Mouse (Mus musculus) CD4-positive naive resting alpha-beta T cell, adult 57 days (primary cell): ENCODE measurements around the gene Rsl1. TPM values are rescaled to one million over a fixed set of nuclear protein-coding genes. Genes with fewer than 3 reads are reported as not detected.

Source experiments
- total RNA-seq: library from RNA; stranded (reverse); gene quantifications from one replicate; pipeline ENCODE4 v1.2.4, GENCODE M21; 2023

Gene Rsl1
- total RNA-seq, result 6.3 TPM

GRCm38 (mm10) chr13:67172991-67173722, at the start of gene Rsl1:
Gene Rsl1 (plus strand): TSS chr13:67173182.

GRCm38 (mm10) chr13:67194340-67194894, 21.4 kb downstream of the Rsl1 start, which contains the start of gene Zfp455:
Gene Zfp455 (plus strand): TSS chr13:67194506.

Other genes starting within 250 kb of the Rsl1 start
- gene Zfp712, start 112.0 kb upstream of the Rsl1 start, total RNA-seq, result 4.6 TPM
- 0.83 TPM for gene Zfp708, start 75.2 kb upstream of the Rsl1 start, total RNA-seq
- gene Gm28557, start 64.6 kb upstream of the Rsl1 start, total RNA-seq, result 5.5 TPM
- gene Rslcan18, start 56.9 kb upstream of the Rsl1 start, total RNA-seq, result not detected
- gene Zfp759, start 51.5 kb upstream of the Rsl1 start, total RNA-seq, result 3.3 TPM
- gene Zfp455, start 21.3 kb downstream of the Rsl1 start, total RNA-seq, result 1.5 TPM
- 1.8 TPM for gene Zfp458, start 105.3 kb downstream of the Rsl1 start, total RNA-seq
- gene Zfp457, start 133.3 kb downstream of the Rsl1 start, total RNA-seq, result 1.5 TPM
- gene Zfp595, start 159.4 kb downstream of the Rsl1 start, total RNA-seq, result 12.8 TPM
- gene Gm28044, start 187.4 kb downstream of the Rsl1 start, total RNA-seq, result 5.7 TPM
- 5.2 TPM for gene Zfp953, start 187.4 kb downstream of the Rsl1 start, total RNA-seq
- gene Gm28041, start 202.6 kb downstream of the Rsl1 start, total RNA-seq, result 1.7 TPM
- 5.5 TPM for gene Zfp456, start 202.6 kb downstream of the Rsl1 start, total RNA-seq
- 11.6 TPM for gene Zfp429, start 226.6 kb downstream of the Rsl1 start, total RNA-seq
- 4.3 TPM for gene Zfp459, start 248.2 kb downstream of the Rsl1 start, total RNA-seq